ENCODE assay signal across 20 mouse cellular contexts in genomic region chr2:166700732-166701131, GRCm38 (mm10). TPM values are rescaled to one million over a fixed set of nuclear protein-coding genes. Genes with fewer than 3 reads are reported as not detected.
DNase-seq lines count a peak whose midpoint lies in the region; ATAC-seq and TF ChIP-seq lines count a peak whose summit lies in the region.
"Had no signal": no experiment of that assay in that cellular context is flagged by ENCODE, and none has a peak within 500 bp of the region (broad histone marks: within the 10 kb centered on the region; RNA-seq: fewer than 3 reads in every experiment).

No protein-coding gene starts in this region.

- WGBS in liver, embryonic 13.5 days (ENCODE audit: insufficient replicate concordance): 81% methylated on average over 13 of the region's 13 CpGs
- 77% methylated on average over 13 of the region's 13 CpGs for WGBS in liver, embryonic 14.5 days (ENCODE audit: insufficient replicate concordance)

- H3K9ac ChIP-seq in liver, embryonic 13.5 days: 0 out of 2 replicates have a peak overlapping the region, but pooled peaks have one; percentile 30
- H3K9ac ChIP-seq in liver, embryonic 14.5 days (replicated peaks): no peak overlapping the region
- H3K9ac ChIP-seq: embryonic facial prominence, embryonic 12.5 days; forebrain, postnatal 0 days; hindbrain, embryonic 12.5 days; kidney, embryonic 15.5 days; midbrain, embryonic 12.5 days had no signal

- TF ChIP-seq CTCF in liver, embryonic 14.5 days (IDR thresholded peaks at IDR 0.05; ENCODE audit: low read depth): no peak

- no peak overlapping the region for H3K4me3 ChIP-seq in liver, embryonic 13.5 days (replicated peaks)
- H3K4me3 ChIP-seq in liver, embryonic 14.5 days (ENCODE audit: insufficient read depth in 1 of 2, low read depth in 2 of 2, low read length in 2 of 2): no peak overlapping the region
- H3K4me3 ChIP-seq: embryonic facial prominence, embryonic 12.5 days; hindbrain, embryonic 12.5 days; kidney, embryonic 15.5 days; midbrain, embryonic 12.5 days had no signal

- H3K27ac ChIP-seq in liver, embryonic 13.5 days: peak overlapping the region; percentile 51
- no peak overlapping the region for H3K27ac ChIP-seq in liver, embryonic 14.5 days
- H3K27ac ChIP-seq: embryonic facial prominence, embryonic 12.5 days; hindbrain, embryonic 12.5 days; kidney, embryonic 15.5 days; macrophage; midbrain, embryonic 12.5 days had no signal

- TF ChIP-seq EP300 in liver, embryonic 14.5 days (IDR thresholded peaks at IDR 0.05; ENCODE audit: low read depth): no peak

- H3K27me3 ChIP-seq in liver, embryonic 13.5 days: no peaks in the 10 kb centered on the region
- no peaks in the 10 kb centered on the region for H3K27me3 ChIP-seq in liver, embryonic 14.5 days (ENCODE audit: control insufficient read depth, insufficient read depth, low read length)
- H3K27me3 ChIP-seq: embryonic facial prominence, embryonic 12.5 days; hindbrain, embryonic 12.5 days; midbrain, embryonic 12.5 days had no signal

- H3K9me3 ChIP-seq in liver, embryonic 13.5 days (replicated peaks): 0 out of 2 replicates have a peak, but pooled peaks cover 4% of the 10 kb centered on the region
- peaks cover 4% of the 10 kb centered on the region for H3K9me3 ChIP-seq in liver, embryonic 14.5 days (ENCODE audit: control insufficient read depth, low read length)
- H3K9me3 ChIP-seq: embryonic facial prominence, embryonic 12.5 days; hindbrain, embryonic 12.5 days; kidney, embryonic 15.5 days; midbrain, embryonic 12.5 days had no signal

- DNase-seq in frontal cortex, postnatal 10 days (ENCODE audit: low spot score in 2 of 2): no peak
- DNase-seq in liver, embryonic 13.5 days: no peak
- DNase-seq in liver (no peak), R1 (ENCODE audit: low read depth, low spot score) (peak; percentile 18)
- no peak for DNase-seq in liver, embryonic 14.5 days (ENCODE audit: low read depth in 3 of 3, low spot score in 3 of 3)
- no peak for DNase-seq in thymus, adult 18-20 months
- no peak for DNase-seq in embryo, embryonic 10.5 days (ENCODE audit: low spot score)
- DNase-seq: adrenal gland, adult 8-10 months; cerebellum, adult 2 months; forebrain, postnatal 0 days; gastrocnemius, postnatal 36 days; heart, postnatal 10 days; lung, adult 2 months; spleen, adult 18-20 months had no signal

- H3K4me1 ChIP-seq in liver, embryonic 13.5 days (replicated peaks): peaks cover 94% of the 10 kb centered on the region
- H3K4me1 ChIP-seq in liver, embryonic 14.5 days (replicated peaks; ENCODE audit: control insufficient read depth in 2 of 2, insufficient read depth in 2 of 2, low read length in 1 of 2): peaks cover 59 to 66% of the 10 kb centered on the region in 2 experiments

- peaks cover 23% of the 10 kb centered on the region for H3K36me3 ChIP-seq in liver, embryonic 13.5 days
- peaks cover 11% of the 10 kb centered on the region for H3K36me3 ChIP-seq in liver, embryonic 14.5 days (replicated peaks; ENCODE audit: control insufficient read depth, insufficient read depth, low read depth)

- peak; percentile 64 for ATAC-seq in frontal cortex, adult (ENCODE audit: low TSS enrichment)
- no peak for ATAC-seq in liver, embryonic 13.5 days (ENCODE audit: low read depth)
- ATAC-seq in liver, embryonic 14.5 days (ENCODE audit: insufficient read depth): no peak
- ATAC-seq: forebrain, postnatal 0 days had no signal

- peak overlapping the region; percentile 82 for H3K4me2 ChIP-seq in liver, embryonic 13.5 days
- H3K4me2 ChIP-seq in liver, embryonic 14.5 days (ENCODE audit: low read depth): peak overlapping the region; percentile 91
- H3K4me2 ChIP-seq: embryonic facial prominence, embryonic 12.5 days; hindbrain, embryonic 12.5 days; kidney, embryonic 15.5 days; midbrain, embryonic 12.5 days had no signal

RNA-seq across cellular contexts. Expression of gene Prex1, which starts 12.9 kb away (rescaled TPM):
- polyA plus RNA-seq in liver, embryonic 13.5 days (2015; fragmentation: Nextera tagmentation; extraction: Ambion mirVana): 9.1 and 9.8 TPM in 2 replicates
- 10.0 and 11.2 TPM in 2 replicates for polyA plus RNA-seq in liver, embryonic 14.5 days (2012; rRNA removed)
- 9.2 and 11.1 TPM in 2 replicates for polyA plus RNA-seq in liver, embryonic 14.5 days (2014; fragmentation: Nextera tagmentation; extraction: Ambion mirVana)
